Mouse (Mus musculus) layer of hippocampus, postnatal 25 days (tissue): ENCODE data around the gene Hivep3. TPM values are rescaled to one million over a fixed set of nuclear protein-coding genes. Genes with fewer than 3 reads are reported as not detected.
A peak's percentile ranks its signal among the peaks of the same experiment; 100 is the strongest.

Experiments used
- DNase-seq, 2 experiments: peaks; one replicate each; pipeline ENCODE4 v3.0.0; 2022; ENCODE audit warnings: mixed read lengths in 2 of 2, low spot score in 1 of 2; ENCODE audit errors: extremely low spot score in 1 of 2
- total RNA-seq, 2 experiments: library from RNA; stranded (reverse); gene quantifications; 2 replicates each; pipeline ENCODE4 v1.2.3; 2021

Hivep3 gene
- 10 to 100 TPM; 37.9 to 57.4 TPM for total RNA-seq

- peak; percentile 97 to 99 for DNase-seq
These were observed at the start of gene Hivep3 for GRCm38 (mm10) chr4:119733184-119733880. TSS of gene Hivep3 (plus strand) at chr4:119733784.

- DNase-seq: no peak
These were observed 47.8 kb upstream of the Hivep3 start for GRCm38 (mm10) chr4:119685746-119686145.

GRCm38 (mm10) chr4:119698339-119698738 is 35.2 kb upstream of the Hivep3 start:
- DNase-seq: no peak

GRCm38 (mm10) chr4:119701269-119701954 is 32.2 kb upstream of the Hivep3 start:
- DNase-seq: no peak

- DNase-seq: no peak
These were observed 29.6 kb upstream of the Hivep3 start for GRCm38 (mm10) chr4:119703965-119704364.

GRCm38 (mm10) chr4:119707326-119707725 is 26.3 kb upstream of the Hivep3 start:
- no peak for DNase-seq

- no peak for DNase-seq
These were observed 25.8 kb upstream of the Hivep3 start for GRCm38 (mm10) chr4:119707751-119708150.

- no peak for DNase-seq
These were observed 23.4 kb upstream of the Hivep3 start for GRCm38 (mm10) chr4:119710208-119710607.

GRCm38 (mm10) chr4:119717443-119717842 is 16.1 kb upstream of the Hivep3 start:
- DNase-seq: no peak

- no peak for DNase-seq
These were observed 12.1 kb upstream of the Hivep3 start for GRCm38 (mm10) chr4:119721531-119721930.

GRCm38 (mm10) chr4:119726074-119726473 is 7.5 kb upstream of the Hivep3 start:
- no peak for DNase-seq

- no peak for DNase-seq
These were observed 5.7 kb upstream of the Hivep3 start for GRCm38 (mm10) chr4:119727871-119728270.

GRCm38 (mm10) chr4:119733942-119734341 is 358 bp downstream of the Hivep3 start:
- DNase-seq: peak in 1 of 2 experiments; percentile 22

GRCm38 (mm10) chr4:119734352-119734751 is 768 bp downstream of the Hivep3 start:
- no peak for DNase-seq

GRCm38 (mm10) chr4:119738641-119739040 is 5.1 kb downstream of the Hivep3 start:
- DNase-seq: no peak

- no peak for DNase-seq
These were observed 5.9 kb downstream of the Hivep3 start for GRCm38 (mm10) chr4:119739301-119740062.

GRCm38 (mm10) chr4:119748341-119748740 is 14.8 kb downstream of the Hivep3 start:
- no peak for DNase-seq

- DNase-seq: no peak
These were observed 16.6 kb downstream of the Hivep3 start for GRCm38 (mm10) chr4:119750157-119750556.

- DNase-seq: no peak
These were observed 17.2 kb downstream of the Hivep3 start for GRCm38 (mm10) chr4:119750681-119751211.

- DNase-seq: no peak
These were observed 17.9 kb downstream of the Hivep3 start for GRCm38 (mm10) chr4:119751408-119752006.
